Mouse (Mus musculus) Patski (cell line): ENCODE results near the gene Stxbp5l. TPM values are rescaled to one million over a fixed set of nuclear protein-coding genes. Genes with fewer than 3 reads are reported as not detected.
"Not testable (repeated sequence)": the region's sequence is repeated elsewhere in the genome, so short reads cannot be mapped to it uniquely, and the experiment has no call there.

Experiments used
- ATAC-seq: fragments of 100-300 bp; one replicate; pipeline ENCODE4 v1.8.0; 2021
- CTCF ChIA-PET: fragments of 350-600 bp; sonication (Branson Sonifier 250); formaldehyde crosslinking; loops from one replicate; lab custom pipeline; 2022; ENCODE audit warnings: inconsistent platforms; lab: Charles Lee
- POLR2A ChIA-PET: fragments of 350-600 bp; sonication (Branson Sonifier 250); formaldehyde crosslinking; loops from one replicate; lab custom pipeline; 2022; ENCODE audit warnings: antibody characterized with exemption, inconsistent platforms; lab: Charles Lee
- DNase-seq: peaks from one replicate; pipeline ENCODE4 v3.0.0-alpha.2; 2011; ENCODE audit warnings: low read depth, low spot score
- H3K27me3 ChIP-seq: fragments of 371-371 bp; one replicate; pipeline ENCODE4 v1.5.1; 2021
- CTCF ChIP-seq: fragments of 100-300 bp; IDR thresholded peaks from one replicate; pipeline ENCODE4 v1.5.1; 2021
- in situ Hi-C: fragments of 300-500 bp; cut with MboI; formaldehyde crosslinking; loops from 3 replicates; pipeline ENCODE4 v1.11.1; 2018; ENCODE audit warnings: low pct_unique_long_range_greater_than_20kb, mixed read lengths
- polyA plus RNA-seq: library from polyadenylated mRNA; unstranded; gene quantifications from one replicate; pipeline ENCODE4 v1.2.3, GENCODE M21; 2021

Gene Stxbp5l
- polyA plus RNA-seq, 1 experiment from 2014 or later: 0.12 TPM

DNA sequence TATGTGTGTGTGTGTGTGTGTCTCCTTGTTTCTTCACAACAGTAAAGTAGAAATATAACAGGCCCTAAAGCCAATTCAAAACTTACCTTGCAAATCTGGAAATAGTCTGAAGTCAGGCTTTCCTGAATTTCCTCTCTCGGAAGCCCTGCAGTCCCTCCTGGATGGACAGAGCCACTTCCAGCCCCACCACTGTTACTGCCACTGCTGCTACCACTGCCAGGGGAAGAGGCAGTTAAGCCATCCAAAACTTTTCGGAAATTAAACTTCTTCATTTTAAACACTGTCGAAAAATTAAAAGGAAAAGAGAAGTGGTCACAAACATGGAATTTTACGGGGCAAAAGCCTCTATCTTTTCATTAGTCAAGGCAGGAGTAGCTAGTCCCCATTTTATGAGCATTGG lies 1.3 kb downstream of the Stxbp5l start:
- in situ Hi-C loops: no loop called here
- CTCF ChIA-PET: no interaction called here
- DNase-seq (no peak), ATAC-seq (no peak)
- peaks cover 43% of the 10 kb centered on the region for H3K27me3 ChIP-seq
- no peak for TF ChIP-seq CTCF
- POLR2A ChIA-PET: no interaction called here

DNA sequence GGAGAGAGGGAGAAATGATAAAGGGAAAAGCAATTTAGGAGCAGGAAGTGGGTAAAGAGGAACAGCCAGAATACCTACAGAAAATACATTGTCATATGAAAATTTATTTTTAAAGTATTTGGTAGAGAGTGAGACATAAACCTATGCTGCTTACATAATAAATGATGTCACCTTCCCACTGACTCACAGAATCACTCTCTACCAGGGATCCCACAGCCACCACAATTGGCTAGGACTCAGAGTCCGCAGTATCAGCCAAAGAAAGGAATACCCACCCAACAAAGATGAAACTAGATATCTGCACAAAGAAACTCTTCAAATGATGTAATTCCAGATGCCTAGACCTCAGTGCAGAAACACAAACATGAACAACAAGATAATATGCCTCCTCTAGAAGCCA lies 12.0 kb downstream of the Stxbp5l start:
- DNase-seq (no peak), ATAC-seq (no peak)
- ChIA-PET CTCF (no interaction called here), POLR2A (no interaction called here)
- TF ChIP-seq CTCF: no peak
- H3K27me3 ChIP-seq: peaks cover 48% of the 10 kb centered on the region
- in situ Hi-C loops: no loop called here

DNA sequence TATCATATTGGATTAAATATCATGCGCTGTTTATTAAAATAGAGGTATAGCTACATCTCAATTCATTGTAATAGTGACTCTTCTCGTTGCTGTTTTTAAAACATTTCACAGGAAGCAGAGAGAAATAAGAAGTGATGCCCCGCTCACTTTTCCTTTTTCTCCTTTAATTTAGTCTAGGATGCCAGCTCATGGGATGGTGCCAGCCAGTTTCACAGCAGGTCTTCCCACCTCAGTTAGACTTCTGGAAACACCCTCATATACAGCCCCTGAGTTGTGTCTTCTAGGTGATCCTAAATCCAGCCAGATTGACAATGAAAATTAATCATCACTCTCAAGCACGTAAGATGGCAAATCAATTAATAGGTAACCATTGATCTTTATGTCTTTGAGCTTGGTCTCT lies 17.3 kb downstream of the Stxbp5l start:
- no peak for DNase-seq
- peaks cover 26% of the 10 kb centered on the region for H3K27me3 ChIP-seq
- ChIA-PET CTCF (no interaction called here), POLR2A (no interaction called here)
- in situ Hi-C loops: no loop called here
- ATAC-seq: no peak
- TF ChIP-seq CTCF: no peak

DNA sequence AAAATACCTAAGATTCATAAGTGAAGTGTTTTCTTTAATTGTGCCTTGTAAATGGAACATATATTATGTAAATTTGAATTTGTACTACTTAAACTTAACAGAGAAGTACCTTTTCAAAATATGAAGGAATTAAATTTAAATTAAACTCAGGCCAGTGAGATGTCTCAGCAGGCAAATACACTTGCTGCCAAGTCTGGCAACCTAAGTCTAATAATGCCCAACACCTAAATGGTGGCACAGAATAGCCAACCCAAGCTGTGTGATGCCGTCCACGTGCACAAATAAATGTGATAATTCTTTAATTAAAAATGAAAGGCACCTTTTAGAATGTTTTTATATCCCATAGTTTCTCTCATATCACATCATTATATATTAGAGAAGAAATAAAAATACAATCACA lies 20.8 kb downstream of the Stxbp5l start:
- DNase-seq (no peak), ATAC-seq (no peak)
- CTCF ChIA-PET: no interaction called here
- TF ChIP-seq CTCF: no peak
- POLR2A ChIA-PET: no interaction called here
- peaks cover 17% of the 10 kb centered on the region for H3K27me3 ChIP-seq
- in situ Hi-C loops: no loop called here

DNA sequence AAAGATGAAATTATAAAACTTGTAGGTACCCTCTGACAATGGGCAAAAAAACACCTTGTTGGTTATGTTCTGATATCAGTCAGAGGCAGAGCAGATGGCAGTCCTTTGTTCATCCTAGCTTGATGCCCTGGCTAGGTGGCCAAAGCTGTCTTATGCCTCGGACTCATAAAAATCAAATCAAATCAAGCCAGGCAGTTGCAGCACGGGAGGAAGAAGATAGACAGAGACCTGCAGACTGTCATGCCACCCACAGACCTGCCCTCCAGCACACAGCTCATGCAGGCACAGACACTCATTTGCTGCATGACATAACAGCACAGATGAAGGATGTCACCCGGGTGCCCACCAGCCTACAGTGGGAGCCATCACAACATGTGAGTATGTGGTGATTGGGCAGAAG lies 29.1 kb downstream of the Stxbp5l start:
- ChIA-PET POLR2A (no interaction called here), CTCF (no interaction called here)
- no peaks in the 10 kb centered on the region for H3K27me3 ChIP-seq
- no peak for TF ChIP-seq CTCF
- ATAC-seq (no peak), DNase-seq (no peak)
- in situ Hi-C loops: no loop called here

DNA sequence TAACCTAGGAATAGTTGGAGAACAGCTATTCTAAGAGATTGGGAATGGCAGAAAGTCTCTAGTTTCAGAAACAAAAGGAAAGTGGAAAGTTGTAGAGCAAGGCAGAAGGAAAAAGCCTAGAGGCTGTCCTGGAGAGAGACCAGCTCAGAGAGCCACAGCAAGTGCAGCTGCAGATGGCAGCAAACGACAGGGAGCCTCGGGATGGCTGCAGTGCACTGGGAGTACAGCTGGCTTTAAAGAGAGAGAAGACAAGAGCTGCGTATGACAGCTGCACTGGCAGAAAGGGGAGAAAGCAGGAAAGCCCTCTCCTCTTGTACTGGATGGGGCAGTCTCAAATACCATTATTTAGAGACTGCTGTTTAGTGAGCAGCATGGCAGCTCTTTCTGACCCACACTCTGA lies 37.7 kb downstream of the Stxbp5l start:
- in situ Hi-C loops: no loop called here
- peaks cover 22% of the 10 kb centered on the region for H3K27me3 ChIP-seq
- TF ChIP-seq CTCF: peak; percentile 60
- ChIA-PET CTCF (interaction anchor here (1.4 to 1.6 kb wide), 2 partner anchors 153 to 337 kb away, joined by 3 read pairs; no protein-coding TSS in a partner anchor), POLR2A (no interaction called here)
- peak; percentile 44 for ATAC-seq
- no peak for DNase-seq

DNA sequence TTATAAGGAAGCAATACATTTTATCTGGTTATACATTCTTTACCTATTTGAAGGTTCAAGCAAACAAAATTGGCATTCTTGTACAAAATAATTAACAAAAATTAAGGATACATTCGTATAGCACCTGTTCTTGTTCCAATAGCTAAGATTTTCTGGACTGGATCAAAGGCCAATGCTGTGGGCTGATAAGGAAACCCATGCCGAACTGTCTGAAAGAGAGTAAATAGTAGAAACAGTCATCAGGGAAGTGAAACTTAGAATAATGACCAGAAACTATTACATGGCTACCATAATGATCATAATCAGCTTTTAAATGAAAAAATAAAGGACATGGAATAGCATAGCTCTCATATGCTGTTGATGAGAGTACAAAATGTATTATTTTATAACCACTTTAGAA lies 39.8 kb downstream of the Stxbp5l start:
- ATAC-seq: no peak
- ChIA-PET POLR2A (no interaction called here), CTCF (interaction anchor here (0.9 kb wide), 1 partner anchor 13 kb away, joined by 3 read pairs; no protein-coding TSS in a partner anchor)
- DNase-seq: no peak
- peaks cover 22% of the 10 kb centered on the region for H3K27me3 ChIP-seq
- in situ Hi-C loops: no loop called here
- TF ChIP-seq CTCF: no peak

DNA sequence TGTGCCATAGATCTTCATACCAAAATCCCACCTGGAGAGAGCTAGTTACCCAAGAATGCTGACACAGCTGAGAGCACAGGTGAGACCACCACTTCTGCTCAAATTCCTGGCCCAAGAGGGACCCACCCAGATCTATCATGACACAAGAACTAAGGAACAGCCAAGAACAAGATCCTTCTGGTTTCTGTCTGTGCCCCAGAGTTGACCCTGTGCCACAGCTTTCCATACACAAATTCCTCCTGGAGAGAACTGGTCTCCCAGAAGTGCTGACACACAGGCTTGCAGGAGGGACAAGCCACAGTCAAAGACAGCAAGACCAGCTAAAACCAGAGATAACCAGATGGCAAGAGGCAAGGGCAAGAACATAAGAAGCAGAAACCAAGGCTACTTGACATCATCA lies 43.3 kb downstream of the Stxbp5l start:
- DNase-seq, CTCF ChIA-PET, POLR2A ChIA-PET, in situ Hi-C loops, ATAC-seq: not testable (repeated sequence)
- H3K27me3 ChIP-seq: peaks cover 22% of the 10 kb centered on the region

DNA sequence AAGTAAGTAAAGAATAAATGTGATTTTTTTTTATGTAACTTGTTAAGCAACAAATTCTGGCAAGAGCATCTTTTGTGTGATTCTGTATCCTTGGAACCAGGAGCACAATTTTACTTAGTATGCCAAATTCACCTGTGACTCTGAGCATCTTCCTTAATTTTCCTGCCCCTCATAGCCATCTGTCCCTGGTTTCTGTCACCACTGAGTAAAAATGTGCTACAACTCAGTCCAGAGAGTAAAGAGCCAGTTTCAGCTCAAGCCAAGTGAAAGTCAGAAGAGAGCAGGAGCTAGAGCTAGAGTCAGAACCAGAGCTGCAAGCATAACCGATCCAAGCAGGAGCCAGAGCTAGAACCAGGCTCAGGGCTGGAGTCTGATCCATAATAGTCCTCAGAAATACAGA lies 46.6 kb downstream of the Stxbp5l start:
- in situ Hi-C loops: no loop called here
- DNase-seq: no peak
- no peak for TF ChIP-seq CTCF
- ChIA-PET CTCF (interaction anchor here (2.0 kb wide), 1 partner anchor 10 kb away, joined by 5 read pairs; no protein-coding TSS in a partner anchor), POLR2A (no interaction called here)
- no peak for ATAC-seq
- H3K27me3 ChIP-seq: peaks cover 9% of the 10 kb centered on the region

DNA sequence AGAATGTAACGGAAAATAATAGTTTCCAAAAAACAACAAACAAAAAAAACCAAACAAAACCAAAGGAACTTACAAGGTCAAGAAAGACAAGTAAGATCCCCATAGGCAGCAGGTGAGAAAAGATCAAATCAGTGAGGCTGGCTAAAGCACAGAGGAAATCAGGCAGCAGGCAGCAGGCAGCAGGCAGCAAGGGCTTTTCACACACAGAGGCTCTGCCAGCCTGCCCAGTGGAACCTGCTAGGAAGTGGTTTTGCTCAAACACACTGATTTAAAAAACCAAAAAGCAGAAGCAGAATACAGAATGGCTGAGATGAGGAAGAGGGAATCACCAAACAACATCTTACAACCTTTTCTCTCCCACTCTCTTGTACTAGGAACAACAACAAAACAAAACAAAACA lies 47.2 kb downstream of the Stxbp5l start:
- ChIA-PET CTCF (interaction anchor here (2.0 kb wide), 1 partner anchor 9 kb away, joined by 5 read pairs; no protein-coding TSS in a partner anchor), POLR2A (no interaction called here)
- no peak for DNase-seq
- H3K27me3 ChIP-seq: peaks cover 9% of the 10 kb centered on the region
- in situ Hi-C loops: no loop called here
- ATAC-seq: no peak
- no peak for TF ChIP-seq CTCF

DNA sequence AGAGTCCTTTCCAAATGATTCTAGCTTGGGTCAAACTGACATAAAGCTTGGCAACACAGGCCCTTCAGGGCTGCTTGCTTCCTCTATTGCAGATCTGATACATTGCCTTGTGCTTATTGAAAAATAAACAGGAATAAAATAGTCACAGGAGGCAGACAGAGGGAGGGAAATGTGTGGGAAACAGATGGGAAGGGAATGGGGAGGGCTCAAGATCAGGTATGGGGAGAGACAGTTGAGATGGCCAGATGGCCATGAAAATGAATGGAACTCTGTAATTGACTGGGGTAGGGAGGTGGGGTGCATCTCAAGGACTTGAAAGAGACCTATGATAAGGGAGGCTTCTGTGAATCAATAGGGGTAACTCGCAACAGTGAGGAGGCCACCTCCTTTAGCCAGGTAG lies 80.3 kb downstream of the Stxbp5l start:
- ATAC-seq (no peak), DNase-seq (no peak)
- CTCF ChIA-PET: no interaction called here
- peaks cover 25% of the 10 kb centered on the region for H3K27me3 ChIP-seq
- in situ Hi-C loops: no loop called here
- no peak for TF ChIP-seq CTCF
- POLR2A ChIA-PET: no interaction called here

DNA sequence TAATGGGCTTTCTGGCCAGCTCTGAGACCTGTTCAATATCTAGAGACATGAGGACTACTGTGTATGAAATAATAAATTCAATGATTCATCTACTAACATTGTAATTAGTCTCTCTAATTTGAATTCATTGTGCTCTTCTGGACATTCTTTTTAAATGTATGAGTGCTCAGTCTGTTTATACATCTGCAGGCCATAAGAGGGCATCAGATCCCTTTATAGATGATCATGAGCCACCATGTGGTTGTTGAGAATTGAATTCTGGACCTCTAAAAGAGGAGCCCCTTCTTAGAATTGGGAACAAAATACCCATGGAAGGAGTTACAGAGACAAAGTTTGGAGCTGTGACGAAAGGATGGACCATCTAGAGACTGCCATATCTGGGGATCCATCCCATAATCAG lies 92.2 kb downstream of the Stxbp5l start:
- no peak for ATAC-seq

More for the DNA sequence above, 92.2 kb downstream of the Stxbp5l start:
- DNase-seq: no peak
- CTCF ChIA-PET: interaction anchor here (1.1 to 1.7 kb wide), 5 partner anchors 209 to 391 kb away, joined by 3 to 14 read pairs (median 4); no protein-coding TSS in a partner anchor
- peak; percentile 63 for TF ChIP-seq CTCF
- POLR2A ChIA-PET: no interaction called here
- in situ Hi-C loops: loop anchor here (5.0 to 25.0 kb wide), 3 partner anchors 202 to 645 kb away; no protein-coding TSS in a partner anchor
- peaks cover 50% of the 10 kb centered on the region for H3K27me3 ChIP-seq
